Mouse (Mus musculus) cerebellum, adult 2 months (tissue): ENCODE results near the gene Dbt. TPM values are rescaled to one million over a fixed set of nuclear protein-coding genes. Genes with fewer than 3 reads are reported as not detected.

Experiments
- DNase-seq, 2 experiments: peaks; one replicate each; pipeline ENCODE4 v3.0.0; 2021
- H3K27ac ChIP-seq: fragments of 200-500 bp; 2 replicates; pipeline ENCODE4 v1.5.1; 2012; ENCODE audit warnings: low read length, control low read depth, inconsistent platforms; ENCODE audit not compliant: insufficient read depth
- H3K27me3 ChIP-seq: fragments of 200-500 bp; 2 replicates; pipeline ENCODE4 v1.6.1; 2012; ENCODE audit warnings: inconsistent platforms, mild to moderate bottlenecking, low read length, moderate library complexity; ENCODE audit not compliant: control insufficient read depth, insufficient read depth
- H3K4me1 ChIP-seq: fragments of 200-500 bp; 2 replicates; pipeline ENCODE4 v1.6.1; 2011; ENCODE audit warnings: low read length; ENCODE audit not compliant: control insufficient read depth, insufficient read depth
- H3K4me3 ChIP-seq: fragments of 200-500 bp; replicated peaks from 2 replicates; pipeline ENCODE3; 2011; ENCODE audit warnings: mild to moderate bottlenecking, low read depth, low read length, control low read depth; ENCODE audit not compliant: insufficient read depth
- CTCF ChIP-seq: fragments of 200-500 bp; IDR thresholded peaks from 2 replicates; pipeline ENCODE4 v1.5.1; 2011; ENCODE audit warnings: low read depth, mild to moderate bottlenecking, control low read depth, low read length, moderate library complexity, borderline replicate concordance; ENCODE audit not compliant: insufficient read depth
- POLR2A ChIP-seq: fragments of 200-500 bp; IDR thresholded peaks from 2 replicates; pipeline ENCODE4 v1.6.1; 2011; ENCODE audit warnings: low read length, control low read depth, borderline replicate concordance; ENCODE audit not compliant: insufficient read depth
- WGBS: fragments of 180-500 bp; shearing (Covaris S2); methylation state at CpG from one replicate; pipeline ENCODE4 v1.1.7; 2018; 5-methylcytosine and 5-hydroxymethylcytosine counted together
- polyA plus RNA-seq: library from polyadenylated mRNA; depleted of rRNA; stranded (reverse); fragments of >200 nt; gene quantifications from 2 replicates; pipeline ENCODE4 v1.2.3, GENCODE M21; 2012

Gene Dbt
- polyA plus RNA-seq, 1 experiment: 15.5 TPM

- WGBS: 40% methylated on average over 12 of the region's 12 CpGs
- Histone ChIP-seq H3K4me1 (peaks cover 4% of the 10 kb centered on the region; the same call in 1 of the 2 replicates), H3K27ac (no peak overlapping the region), H3K4me3 (peak overlapping the region; percentile 93), H3K27me3 (no peaks in the 10 kb centered on the region)
- TF ChIP-seq CTCF: no peak
- no peak for TF ChIP-seq POLR2A
- DNase-seq: peak in 1 of 2 experiments; percentile 43
Measured at GRCm38 (mm10) chr3:116512151-116512903, 543 bp upstream of the Dbt start.

GRCm38 (mm10) chr3:116520141-116520761 is 7.4 kb downstream of the Dbt start:
- Histone ChIP-seq H3K27me3 (no peaks in the 10 kb centered on the region), H3K4me1 (no peaks in the 10 kb centered on the region), H3K4me3 (no peak overlapping the region), H3K27ac (no peak overlapping the region)
- DNase-seq: no peak
- 71% methylated on average over 12 of the region's 12 CpGs for WGBS
- TF ChIP-seq CTCF: no peak
- no peak for TF ChIP-seq POLR2A

- no peak for TF ChIP-seq CTCF
- Histone ChIP-seq H3K4me3 (no peak overlapping the region), H3K27ac (no peak overlapping the region), H3K27me3 (no peaks in the 10 kb centered on the region), H3K4me1 (no peaks in the 10 kb centered on the region)
- 43% methylated on average over 5 of the region's 5 CpGs for WGBS
- no peak for DNase-seq
Measured at GRCm38 (mm10) chr3:116529741-116530140, 16.9 kb downstream of the Dbt start.

GRCm38 (mm10) chr3:116530826-116531225 is 18.0 kb downstream of the Dbt start:
- Histone ChIP-seq H3K27me3 (no peaks in the 10 kb centered on the region), H3K27ac (no peak overlapping the region), H3K4me1 (no peaks in the 10 kb centered on the region), H3K4me3 (no peak overlapping the region)
- no peak for DNase-seq
- 44% methylated on average over 4 of the region's 4 CpGs for WGBS
- TF ChIP-seq CTCF (no peak), POLR2A (no peak)

- TF ChIP-seq POLR2A (no peak), CTCF (no peak)
- Histone ChIP-seq H3K4me3 (no peak overlapping the region), H3K4me1 (no peaks in the 10 kb centered on the region), H3K27ac (no peak overlapping the region), H3K27me3 (no peaks in the 10 kb centered on the region)
- DNase-seq: no peak
- WGBS: 64% methylated on average over 16 of the region's 16 CpGs
Measured at GRCm38 (mm10) chr3:116536428-116537199, 23.7 kb downstream of the Dbt start.

GRCm38 (mm10) chr3:116537200-116537573 is 24.3 kb downstream of the Dbt start:
- WGBS: 50% methylated on average over 6 of the region's 6 CpGs
- no peak for DNase-seq
- Histone ChIP-seq H3K27ac (no peak overlapping the region), H3K27me3 (no peaks in the 10 kb centered on the region), H3K4me3 (no peak overlapping the region), H3K4me1 (no peaks in the 10 kb centered on the region)
- TF ChIP-seq POLR2A (no peak), CTCF (no peak)

- H3K27me3 ChIP-seq: no peaks in the 10 kb centered on the region
- no peak for DNase-seq
- TF ChIP-seq POLR2A (no peak), CTCF (no peak)
- H3K4me1 ChIP-seq: no peaks in the 10 kb centered on the region
- H3K27ac ChIP-seq: no peak overlapping the region
- no peak overlapping the region for H3K4me3 ChIP-seq
- WGBS: 80% methylated on average over 2 of the region's 2 CpGs
Measured at GRCm38 (mm10) chr3:116542070-116542469, 29.2 kb downstream of the Dbt start.
